Mouse (Mus musculus) CD4-positive, CD25-positive, alpha-beta regulatory T cell, adult 4 months (primary cell): ENCODE results near the gene Obsl1. TPM values are rescaled to one million over a fixed set of nuclear protein-coding genes. Genes with fewer than 3 reads are reported as not detected.

Experiments used
- polyA plus RNA-seq, 2 experiments: library from polyadenylated mRNA; unstranded; fragments of 100-300 nt; shearing (Covaris generic); gene quantifications; one replicate each; pipeline ENCODE4 v1.2.1; 2017

Gene Obsl1
- polyA plus RNA-seq, 2 experiments from 2014 or later = not detected

Other genes starting within 250 kb of the Obsl1 start
- under 1 TPM; 0.22 to 0.61 TPM for gene Ptprn, start 241.9 kb downstream of the Obsl1 start, polyA plus RNA-seq
- not detected for gene Resp18, start 228.0 kb downstream of the Obsl1 start, polyA plus RNA-seq
- 10 to 100 TPM; 56.0 to 90.5 TPM for gene Dnpep, start 188.5 kb downstream of the Obsl1 start, polyA plus RNA-seq
- not detected for gene Des, start 146.1 kb downstream of the Obsl1 start, polyA plus RNA-seq
- under 1 TPM in 1 of 2 experiments, not detected in 1; 0.03 TPM for gene Speg, start 131.2 kb downstream of the Obsl1 start, polyA plus RNA-seq
- 10 to 100 TPM; 57.0 to 91.3 TPM for gene Gmppa, start 70.5 kb downstream of the Obsl1 start, polyA plus RNA-seq
- gene Asic4, start 56.0 kb downstream of the Obsl1 start, polyA plus RNA-seq = not detected
- gene Chpf, start 27.1 kb downstream of the Obsl1 start, polyA plus RNA-seq = 1 to 10 TPM; 5.2 to 5.6 TPM
- gene Tmem198, start 26.9 kb downstream of the Obsl1 start, polyA plus RNA-seq = not detected
- gene Inha, start 625 bp upstream of the Obsl1 start, polyA plus RNA-seq = not detected
- 10 to 100 TPM in 1 of 2 experiments, 1 to 10 TPM in 1; 10.0 to 18.3 TPM for gene Stk11ip, start 15.1 kb upstream of the Obsl1 start, polyA plus RNA-seq
- not detected for gene Slc4a3, start 39.8 kb upstream of the Obsl1 start, polyA plus RNA-seq